Mouse (Mus musculus) E14TG2a.4 (cell line): ENCODE measurements around the gene Fhod1.

Experiments
- CTCF ChIP-seq: conservative IDR thresholded peaks from 2 replicates; pipeline ENCODE4 v1.5.1; 2014; ENCODE audit warnings: low read length
- NANOG ChIP-seq: IDR thresholded peaks from 2 replicates; pipeline ENCODE4 v1.6.1; 2014; ENCODE audit warnings: borderline replicate concordance, low read length, mixed read lengths

DNA sequence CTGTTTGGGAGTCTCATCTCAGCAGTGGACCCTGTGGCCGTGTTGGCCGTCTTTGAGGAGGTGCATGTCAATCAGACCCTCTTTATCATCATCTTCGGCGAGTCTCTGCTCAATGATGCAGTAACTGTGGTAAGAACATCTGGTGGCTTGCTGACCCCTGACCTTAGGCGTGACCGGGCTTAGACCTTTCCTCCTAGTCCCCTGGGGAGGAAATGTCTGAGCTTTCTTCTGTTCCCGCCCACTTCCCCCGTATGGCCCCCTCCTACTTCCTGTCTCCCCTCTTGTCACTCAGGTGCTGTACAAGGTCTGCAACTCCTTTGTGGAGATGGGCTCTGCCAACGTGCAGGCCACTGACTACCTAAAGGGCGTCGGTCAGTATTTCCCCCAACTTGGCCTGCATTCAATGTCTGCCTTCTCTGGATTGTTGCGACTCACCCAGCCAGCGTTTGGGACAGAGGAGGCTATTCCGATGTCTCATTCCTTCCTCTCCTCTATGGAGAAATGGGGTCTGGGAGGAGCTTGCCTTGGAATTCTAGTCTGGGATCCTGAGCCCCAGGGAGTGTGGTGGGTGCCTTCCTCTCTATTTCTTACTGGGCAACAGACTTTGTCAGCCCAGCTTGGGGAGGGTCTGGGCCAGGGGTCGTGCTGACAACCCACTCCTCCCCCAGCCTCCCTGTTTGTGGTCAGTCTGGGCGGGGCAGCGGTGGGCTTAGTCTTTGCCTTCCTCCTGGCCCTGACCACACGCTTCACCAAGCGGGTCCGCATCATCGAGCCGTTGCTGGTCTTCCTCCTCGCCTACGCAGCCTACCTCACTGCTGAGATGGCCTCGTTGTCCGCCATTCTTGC is 7.6 kb upstream of the Fhod1 start:
- no peak for TF ChIP-seq CTCF
- TF ChIP-seq NANOG, result no peak
